Mouse (Mus musculus): ENCODE results near the gene Sprn.

Sprn gene

GRCm38 (mm10) chr7:140154218-140154927, at the start of gene Sprn:
Gene Sprn, minus strand, starts transcription at chr7:140154877.
- DNase-seq (ENCODE audit: low read depth, low spot score): no peak

GRCm38 (mm10) chr7:140201090-140201489, 46.4 kb upstream of the Sprn start:
- DNase-seq (ENCODE audit: low read depth, low spot score): no peak

GRCm38 (mm10) chr7:140196002-140196401, 41.3 kb upstream of the Sprn start:
- no peak for DNase-seq (ENCODE audit: low read depth, low spot score)

DNA sequence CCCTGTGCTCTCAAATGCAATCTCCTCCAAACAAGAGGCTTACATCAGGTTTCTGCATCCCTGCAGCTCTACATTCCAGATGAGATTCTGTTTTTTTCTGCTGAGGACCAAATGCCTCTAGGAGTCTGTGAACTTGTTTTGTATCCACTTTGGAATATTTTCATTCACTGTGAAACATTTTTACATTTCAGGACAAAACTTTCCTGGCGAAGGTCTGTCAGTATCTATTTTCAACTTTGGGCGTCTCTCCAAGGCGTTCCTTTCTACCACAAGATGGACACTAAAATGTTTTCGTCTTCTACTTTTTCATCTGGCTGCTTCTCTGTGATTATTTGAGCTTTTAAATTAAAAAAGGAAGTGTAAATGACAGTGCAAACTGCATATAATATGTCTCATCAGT, 39.4 kb upstream of the Sprn start:
- no peak for DNase-seq (ENCODE audit: low read depth, low spot score)

GRCm38 (mm10) chr7:140192851-140193250, 38.2 kb upstream of the Sprn start:
- no peak for DNase-seq (ENCODE audit: low read depth, low spot score)

GRCm38 (mm10) chr7:140192445-140192844, 37.8 kb upstream of the Sprn start:
- DNase-seq (ENCODE audit: low read depth, low spot score): no peak

GRCm38 (mm10) chr7:140190435-140190834, 35.8 kb upstream of the Sprn start:
- DNase-seq (ENCODE audit: low read depth, low spot score): no peak

DNA sequence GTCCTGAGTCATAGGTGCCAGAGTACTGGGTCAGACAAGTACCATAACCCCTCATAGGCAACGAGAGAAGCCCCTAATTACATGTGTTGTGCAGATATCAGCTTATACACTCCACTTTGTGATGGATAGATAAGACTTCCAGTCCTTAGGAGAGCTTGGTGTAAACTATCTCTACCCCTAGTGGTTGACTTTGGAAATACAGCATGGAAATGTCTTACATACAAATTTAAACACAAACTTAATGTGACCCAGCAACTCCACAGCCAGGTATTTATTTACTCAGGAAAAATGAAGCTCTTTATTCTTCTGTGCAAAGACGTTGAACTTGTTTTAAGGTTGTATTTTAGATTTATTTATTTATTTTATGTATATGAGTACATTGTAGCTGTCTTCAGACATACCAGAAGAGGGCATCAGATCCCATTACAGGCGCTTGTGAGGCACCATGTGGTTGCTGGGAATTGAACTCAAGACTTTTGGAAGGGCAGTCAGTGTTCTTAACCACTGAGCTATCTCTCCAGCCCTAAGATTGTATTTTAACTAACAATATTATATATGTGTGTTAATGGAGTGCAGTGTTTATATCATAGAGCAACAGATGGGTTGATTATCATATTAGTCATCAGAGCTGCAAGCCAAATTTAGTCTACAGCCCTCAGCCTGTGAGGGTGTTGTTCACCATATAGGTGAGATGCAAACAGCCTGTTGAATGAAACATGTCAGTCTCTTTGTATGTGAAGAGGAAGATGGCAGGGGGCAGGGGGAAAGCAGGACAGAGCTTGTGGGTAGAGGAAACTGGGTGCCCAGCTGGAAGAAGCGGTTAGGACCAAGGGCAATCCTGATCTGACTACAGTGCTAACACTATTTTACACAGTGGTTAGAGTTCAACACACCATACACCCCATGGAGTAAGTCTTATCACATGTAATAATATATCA, 34.0 kb upstream of the Sprn start:
- no peak for DNase-seq (ENCODE audit: low read depth, low spot score)

DNA sequence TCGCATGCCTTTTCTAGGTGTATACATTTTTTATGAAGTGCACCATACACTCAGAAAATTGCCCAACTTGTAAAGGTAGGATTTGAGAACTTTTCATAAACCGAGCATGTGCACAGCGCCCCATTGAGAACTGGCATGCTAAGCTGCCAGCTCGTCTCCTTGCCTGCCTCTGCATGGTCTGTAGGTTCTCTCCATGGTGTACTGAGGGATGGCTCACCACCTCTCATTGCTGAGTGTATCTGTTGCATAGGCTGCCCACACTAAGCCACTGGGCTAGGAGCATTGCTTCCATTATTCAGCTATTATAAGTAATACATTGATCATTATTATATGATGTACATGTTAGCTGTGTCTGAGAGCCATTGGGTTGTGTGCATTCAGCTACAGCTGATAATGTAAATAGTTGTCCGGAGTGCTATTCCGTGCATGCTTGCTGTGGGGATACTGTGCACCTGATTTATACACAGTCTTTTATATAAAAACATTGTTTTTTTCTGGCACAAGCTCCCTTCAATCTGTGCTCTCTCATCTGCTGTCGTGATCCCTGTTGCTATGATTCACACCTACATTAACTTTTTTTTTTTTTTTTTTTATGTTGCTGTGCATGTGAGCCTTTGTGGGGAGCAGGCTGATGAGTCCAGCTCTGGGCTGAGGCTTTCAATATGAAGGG, 33.2 kb upstream of the Sprn start:
- DNase-seq (ENCODE audit: low read depth, low spot score): no peak

DNA sequence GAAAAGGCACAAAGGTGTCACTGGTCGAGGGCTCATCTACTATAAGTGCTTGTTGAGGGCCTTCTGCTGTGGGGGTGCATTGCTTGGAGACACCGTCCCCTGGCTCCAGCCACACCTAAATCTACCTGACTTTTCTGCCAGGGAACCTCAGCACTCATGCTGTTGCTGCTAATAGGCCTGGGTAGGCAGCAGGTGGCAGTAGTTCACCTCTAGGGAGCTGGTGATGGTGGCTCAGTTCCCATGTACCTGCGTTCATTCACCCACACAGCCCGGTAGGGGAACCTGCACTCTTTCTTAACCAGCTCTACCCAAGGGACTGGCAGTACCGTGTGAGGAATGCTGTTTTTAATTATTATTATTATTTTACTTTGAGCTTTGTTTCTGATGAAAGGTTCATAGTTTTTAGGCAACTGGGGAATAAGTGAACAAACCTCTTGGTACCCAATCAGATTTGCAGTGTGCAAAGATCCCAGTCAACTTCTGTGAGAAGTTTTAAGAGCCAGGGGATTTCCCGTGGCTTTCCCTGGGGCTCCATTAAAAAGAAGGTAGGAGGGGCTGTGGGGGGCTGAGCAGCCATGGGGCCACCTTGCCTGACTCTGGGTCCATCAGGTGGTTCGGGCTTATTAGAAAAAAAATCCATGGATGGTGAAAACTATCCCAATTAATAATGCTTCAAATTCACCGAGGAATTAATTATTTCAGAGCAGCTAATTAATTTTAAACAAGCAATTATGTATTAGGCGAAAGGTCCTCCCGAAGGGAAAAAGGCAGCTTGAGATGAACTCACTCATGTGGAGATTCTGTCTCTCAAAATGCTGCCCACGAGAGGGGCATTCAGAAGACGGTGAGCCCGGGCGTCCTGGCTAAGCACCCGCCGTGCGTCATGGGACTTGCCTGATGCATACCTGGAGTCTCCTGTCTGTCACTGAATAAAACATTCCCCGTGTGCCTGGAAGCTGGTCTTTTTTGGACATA, 32.3 kb upstream of the Sprn start:
- DNase-seq (ENCODE audit: low read depth, low spot score): no peak

- no peak for DNase-seq (ENCODE audit: low read depth, low spot score)
Measured at GRCm38 (mm10) chr7:140184206-140184605, 29.5 kb upstream of the Sprn start.

- no peak for DNase-seq (ENCODE audit: low read depth, low spot score)
Measured at GRCm38 (mm10) chr7:140180692-140181091, 26.0 kb upstream of the Sprn start.

DNA sequence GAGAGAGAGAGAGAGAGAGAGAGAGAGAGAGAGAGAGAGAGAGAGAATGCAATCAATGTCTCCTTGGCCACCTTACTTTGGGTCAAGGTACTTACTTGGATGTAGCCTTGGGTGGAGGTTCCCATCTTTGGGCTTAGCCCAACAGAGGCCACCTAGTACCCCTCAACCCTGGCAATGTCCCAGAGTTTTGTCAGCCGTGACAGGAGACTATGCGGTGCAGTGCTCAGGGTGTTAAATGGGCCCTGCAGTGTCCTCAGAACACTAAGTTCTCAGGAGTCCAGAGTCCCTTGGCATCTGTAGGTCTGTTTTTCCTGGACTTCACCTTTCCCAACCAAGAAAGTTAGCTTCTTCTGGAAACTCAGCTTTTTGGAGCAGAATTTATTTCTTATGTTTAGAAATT, 24.5 kb upstream of the Sprn start:
- DNase-seq (ENCODE audit: low read depth, low spot score): no peak

GRCm38 (mm10) chr7:140172936-140173335, 18.3 kb upstream of the Sprn start, which contains the start of gene Olfr523:
Gene Olfr523, plus strand, starts transcription at chr7:140173217.
- DNase-seq (ENCODE audit: low read depth, low spot score): no peak

DNA sequence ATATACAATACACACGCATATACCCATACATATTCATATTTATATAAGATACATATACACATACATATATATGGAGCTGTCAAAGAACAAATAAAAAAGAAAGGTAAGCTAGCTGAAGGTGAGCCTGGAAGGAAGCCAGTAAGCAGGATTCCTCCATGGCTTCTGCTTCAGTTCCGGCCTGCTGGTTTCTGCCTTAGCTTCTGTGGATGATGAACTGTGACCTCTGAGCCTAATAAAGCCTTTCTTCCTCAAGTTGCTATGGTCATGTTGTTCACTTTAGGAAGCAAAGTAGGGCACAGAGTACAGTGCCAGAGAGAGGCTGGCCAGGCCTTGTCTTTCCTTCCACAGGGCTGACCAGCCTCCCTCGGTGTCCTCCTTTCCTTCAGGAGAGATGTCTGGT, 16.2 kb upstream of the Sprn start:
- no peak for DNase-seq (ENCODE audit: low read depth, low spot score)

DNA sequence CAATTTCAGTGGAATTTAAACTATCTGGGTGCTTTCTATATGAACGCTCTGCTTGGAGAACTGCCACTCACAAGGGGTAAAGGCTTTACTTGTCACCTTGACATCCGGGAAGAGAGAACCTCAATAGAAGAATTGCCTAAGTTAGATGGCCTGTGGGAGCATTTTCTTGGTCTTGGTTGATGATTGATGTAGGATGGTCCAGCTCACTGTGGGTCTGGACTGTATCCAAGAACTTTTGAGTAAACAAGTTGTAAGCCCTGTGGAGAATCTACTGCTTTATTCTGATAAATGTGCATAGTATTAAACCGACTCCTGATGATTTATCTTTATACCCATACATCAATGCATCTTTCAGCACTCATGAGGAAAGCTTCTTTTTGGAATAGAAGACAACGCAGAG, 14.7 kb upstream of the Sprn start:
- DNase-seq (ENCODE audit: low read depth, low spot score): no peak

DNA sequence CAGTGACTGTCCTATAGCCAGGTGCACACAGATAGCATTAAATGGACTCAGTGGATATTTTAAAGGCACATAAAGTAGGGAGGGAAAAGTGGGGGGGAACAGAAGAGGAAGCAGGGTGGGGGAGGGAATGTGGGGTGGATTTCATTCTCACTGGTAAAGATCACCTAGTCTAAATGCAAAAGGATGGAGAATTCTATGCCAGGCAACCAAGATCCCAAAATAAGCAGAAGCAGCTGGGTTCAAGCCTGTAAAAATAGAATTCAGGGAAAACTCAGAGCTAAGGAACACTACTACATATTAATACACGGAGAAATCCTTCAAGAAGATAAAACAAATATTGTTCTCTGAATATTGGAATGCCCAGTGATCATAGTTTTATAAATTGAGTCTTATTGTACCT, 13.3 kb upstream of the Sprn start:
- DNase-seq (ENCODE audit: low read depth, low spot score): no peak

DNA sequence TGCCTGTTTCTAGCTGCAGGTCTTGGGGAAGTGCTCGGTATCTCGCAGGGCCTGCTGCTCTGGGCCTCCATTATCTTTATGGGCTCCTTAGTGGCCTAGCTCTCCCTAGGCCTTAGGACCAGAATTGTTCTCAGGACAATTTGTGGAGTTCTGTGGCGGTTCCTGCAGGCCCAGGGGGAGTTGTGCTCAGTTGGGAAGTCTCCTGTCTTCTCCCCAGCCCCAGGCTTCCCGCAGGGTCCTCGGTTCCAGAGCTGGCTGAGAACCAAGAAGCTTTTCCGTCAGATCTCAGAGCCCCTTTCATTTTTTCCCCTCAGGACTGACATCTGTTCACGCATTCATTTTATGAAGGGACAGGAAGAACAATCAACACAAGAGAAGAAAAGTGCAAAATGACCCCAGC, 10.0 kb upstream of the Sprn start, which contains the start of gene Olfr522:
Olfr522 (minus strand) TSS at position 101 of the 400 bp plus-strand sequence.
- DNase-seq (ENCODE audit: low read depth, low spot score): no peak

GRCm38 (mm10) chr7:140160363-140160762, 5.7 kb upstream of the Sprn start:
- DNase-seq (ENCODE audit: low read depth, low spot score): no peak

DNA sequence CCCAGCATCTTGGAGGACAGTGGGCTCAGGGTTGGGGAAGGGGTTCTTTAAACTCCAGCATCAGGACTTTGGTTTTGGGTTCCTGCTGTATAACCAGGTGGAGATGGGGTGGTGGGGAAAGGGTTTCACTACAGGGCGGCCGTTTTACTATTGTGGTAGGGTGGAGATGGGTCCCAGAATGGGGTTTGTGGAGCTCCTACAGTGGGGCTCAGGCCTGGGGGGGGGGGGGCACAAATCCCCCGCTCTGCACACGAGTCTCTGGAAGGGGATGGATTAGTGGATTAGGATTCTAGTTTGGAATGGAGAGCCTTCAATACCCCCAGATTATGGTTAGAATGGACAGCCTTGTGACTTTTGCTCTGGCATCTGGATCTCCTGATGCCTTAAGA, 854 bp downstream of the Sprn start:
- DNase-seq (ENCODE audit: low read depth, low spot score): no peak

DNA sequence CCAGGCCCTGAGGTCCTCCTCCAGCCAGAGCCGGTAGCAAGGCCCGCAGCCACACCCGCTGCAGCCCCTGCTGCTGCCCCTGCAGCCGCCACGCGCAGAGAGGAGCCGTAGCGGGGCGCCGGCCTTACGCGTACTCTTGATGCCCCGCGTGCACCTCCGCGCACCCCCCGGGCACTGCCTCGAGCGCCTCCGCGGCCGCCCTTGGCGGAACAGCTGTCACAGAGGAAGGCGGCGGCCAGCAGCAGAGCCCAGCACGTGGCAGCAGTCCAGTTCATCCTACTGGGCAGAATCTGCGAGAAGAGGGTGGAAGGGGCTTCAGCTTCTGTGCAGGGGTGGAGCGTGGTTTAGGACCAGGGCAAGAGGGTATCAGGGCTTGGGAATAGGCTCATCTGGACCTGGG, 1.3 kb downstream of the Sprn start:
- DNase-seq (ENCODE audit: low read depth, low spot score): no peak

Data from skeletal muscle tissue, adult 2 months (tissue).